Mouse (Mus musculus) retina, adult 2 months (tissue): ENCODE data around the gene Olfr839-ps1.

ENCODE experiments used
- DNase-seq: peaks from one replicate; pipeline ENCODE4 v3.0.0-alpha.2; 2012; ENCODE audit warnings: low read depth, low spot score

The Olfr839-ps1 gene

GRCm38 (mm10) chr9:19177212-19177611 is at the start of gene Olfr839-ps1:
Gene Olfr839-ps1, minus strand, starts transcription at chr9:19177312.
- no peak for DNase-seq

- DNase-seq = no peak
Observed at GRCm38 (mm10) chr9:19136017-19136416, 41.1 kb downstream of the Olfr839-ps1 start, which contains the start of gene Olfr837. Gene Olfr837, plus strand, starts transcription at chr9:19136317.

DNA sequence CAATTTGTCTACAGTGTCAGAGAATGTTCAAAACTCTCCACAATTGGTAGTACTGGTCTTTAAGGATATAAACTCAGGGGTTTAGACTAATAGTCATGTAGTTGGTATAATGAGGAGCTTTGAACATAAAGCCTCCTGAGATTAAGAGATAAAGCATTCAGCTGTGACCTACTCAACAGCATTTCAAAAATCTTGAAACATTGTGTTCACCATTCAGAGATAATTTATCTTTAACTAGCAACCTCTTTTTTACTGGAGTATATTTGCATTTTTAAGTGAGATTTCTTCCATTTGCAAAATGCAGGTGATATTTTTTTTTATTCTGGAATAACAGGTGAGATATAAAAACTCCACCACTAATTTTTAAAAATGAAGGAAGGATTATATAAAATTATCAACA is 57.0 kb downstream of the Olfr839-ps1 start, which contains the start of gene Olfr836:
Gene Olfr836, plus strand, starts transcription at position 301 of the 400 bp plus-strand sequence.
- no peak for DNase-seq
